10 mouse cellular contexts compared by ENCODE assay signal in genomic region chr2:173057623-173058022, GRCm38 (mm10). TPM values are rescaled to one million over a fixed set of nuclear protein-coding genes. Genes with fewer than 3 reads are reported as not detected.
DNase-seq lines count a peak whose midpoint lies in the region; ATAC-seq and TF ChIP-seq lines count a peak whose summit lies in the region.
"Had no signal": no experiment of that assay in that cellular context is flagged by ENCODE, and none has a peak within 500 bp of the region (broad histone marks: within the 10 kb centered on the region; RNA-seq: fewer than 3 reads in every experiment).

No protein-coding gene starts in this region.

- H3K4me3 ChIP-seq in forebrain, embryonic 10.5 days: no peak overlapping the region
- no peak overlapping the region for H3K4me3 ChIP-seq in forebrain, postnatal 0 days (ENCODE audit: low read depth, low read length)
- H3K4me3 ChIP-seq: embryonic facial prominence, embryonic 15.5 days had no signal

- no peak overlapping the region for H3K4me2 ChIP-seq in forebrain, postnatal 0 days (ENCODE audit: low read depth)
- H3K4me2 ChIP-seq: embryonic facial prominence, embryonic 15.5 days had no signal

- ATAC-seq in forebrain, postnatal 0 days: no peak
- no peak for ATAC-seq in megakaryocyte, adult 5-6 weeks (ENCODE audit: poor library complexity, severe bottlenecking)

- WGBS in forebrain, embryonic 10.5 days: 81% methylated on average over 10 of the region's 10 CpGs
- WGBS in forebrain, postnatal 0 days: 75% methylated on average over 10 of the region's 10 CpGs

- H3K36me3 ChIP-seq in forebrain, embryonic 10.5 days (replicated peaks): no peaks in the 10 kb centered on the region
- no peaks in the 10 kb centered on the region for H3K36me3 ChIP-seq in forebrain, postnatal 0 days (ENCODE audit: insufficient read depth)
- H3K36me3 ChIP-seq: embryonic facial prominence, embryonic 15.5 days had no signal

- TF ChIP-seq CTCF in forebrain, postnatal 0 days (IDR thresholded peaks at IDR 0.05; ENCODE audit: low read depth): no peak

- H3K27me3 ChIP-seq in forebrain, embryonic 10.5 days (ENCODE audit: poor library complexity, severe bottlenecking): no peaks in the 10 kb centered on the region
- H3K27me3 ChIP-seq in forebrain, postnatal 0 days (ENCODE audit: insufficient read depth, low read length): no peaks in the 10 kb centered on the region
- H3K27me3 ChIP-seq: embryonic facial prominence, embryonic 15.5 days had no signal

- no peaks in the 10 kb centered on the region for H3K9me3 ChIP-seq in forebrain, embryonic 10.5 days
- H3K9me3 ChIP-seq in forebrain, postnatal 0 days (ENCODE audit: low read length): no peaks in the 10 kb centered on the region
- H3K9me3 ChIP-seq: embryonic facial prominence, embryonic 15.5 days had no signal

- H3K9ac ChIP-seq in forebrain, postnatal 0 days: no peak overlapping the region
- H3K9ac ChIP-seq: embryonic facial prominence, embryonic 15.5 days had no signal

- DNase-seq in forebrain, embryonic 10.5 days (ENCODE audit: extremely low spot score, low spot score): no peak
- DNase-seq in forebrain, postnatal 0 days: no peak
- DNase-seq in thymus, postnatal 14 days: peak; percentile 26
- DNase-seq in thymus, adult 18-20 months: no peak
- peak; percentile 64 for DNase-seq in heart, postnatal 4 days
- DNase-seq in yolk sac, embryonic 10.5 days (ENCODE audit: low spot score): peak; percentile 81
- DNase-seq in urinary bladder, postnatal 10 days (ENCODE audit: low spot score): no peak
- DNase-seq: cerebellum, postnatal 14 days had no signal

- peak overlapping the region; percentile 44; the same call in 1 of the 2 replicates for H3K27ac ChIP-seq in forebrain, embryonic 10.5 days
- H3K27ac ChIP-seq in forebrain, postnatal 0 days (ENCODE audit: low read depth, low read length): no peak overlapping the region
- H3K27ac ChIP-seq: embryonic facial prominence, embryonic 15.5 days had no signal

- H3K4me1 ChIP-seq in forebrain, embryonic 10.5 days: peaks cover 46% of the 10 kb centered on the region
- H3K4me1 ChIP-seq in forebrain, postnatal 0 days (ENCODE audit: insufficient read depth): no peaks in the 10 kb centered on the region

RNA-seq across cellular contexts. Expression of gene Rbm38, which starts 37.3 kb away (rescaled TPM):
- polyA plus RNA-seq in forebrain, embryonic 10.5 days (2016; fragmentation: Nextera tagmentation; extraction: Ambion mirVana): 119 and 123 TPM in 2 replicates
- 5.9 and 6.6 TPM in 2 replicates for total RNA-seq in forebrain, postnatal 0 days (2014; rRNA removed)
- polyA plus RNA-seq in forebrain, postnatal 0 days (2015; fragmentation: Nextera tagmentation; extraction: Ambion mirVana): 11.0 and 14.5 TPM in 2 replicates
- total RNA-seq in heart, postnatal 4 days (2021): 100 to 1,000 TPM; 112 to 126 TPM
- total RNA-seq in megakaryocyte, adult 5-6 weeks (2015): 124 and 143 TPM in 2 replicates
- 43.2 and 59.0 TPM in 2 replicates for total RNA-seq in megakaryocyte, adult 5-6 weeks (2017)

RNA-seq across cellular contexts. Expression of gene Rae1, which starts 57.7 kb away (rescaled TPM):
- polyA plus RNA-seq in forebrain, embryonic 10.5 days (2016; fragmentation: Nextera tagmentation; extraction: Ambion mirVana): 168 TPM in 2 replicates
- total RNA-seq in forebrain, postnatal 0 days (2014; rRNA removed): 103 and 108 TPM in 2 replicates
- 150 and 161 TPM in 2 replicates for polyA plus RNA-seq in forebrain, postnatal 0 days (2015; fragmentation: Nextera tagmentation; extraction: Ambion mirVana)
- 10 to 100 TPM; 55.9 to 60.3 TPM for total RNA-seq in heart, postnatal 4 days (2021)
- 53.2 and 72.9 TPM in 2 replicates for total RNA-seq in megakaryocyte, adult 5-6 weeks (2015)
- total RNA-seq in megakaryocyte, adult 5-6 weeks (2017): 42.4 and 54.3 TPM in 2 replicates

Comparison
In these comparisons a context has a peak if more than half of its experiments do, and no peak if none do; other contexts are left out.
1. DNase-seq: peak in thymus, postnatal 14 days (single experiment), heart, postnatal 4 days (single experiment) and yolk sac, embryonic 10.5 days (single experiment); none in forebrain, embryonic 10.5 days (single experiment), forebrain, postnatal 0 days (single experiment), thymus, adult 18-20 months (0 of 2) and urinary bladder, postnatal 10 days (single experiment).